Mouse (Mus musculus): Measurements from ENCODE around the gene Sez6. TPM values are rescaled to one million over a fixed set of nuclear protein-coding genes. Genes with fewer than 3 reads are reported as not detected.

Gene Sez6
- polyA plus RNA-seq, 1 experiment from 2014 or later: 2.3 TPM

- DNase-seq (ENCODE audit: low spot score): no peak
- Histone ChIP-seq H3K27ac (replicated peaks) (no peak overlapping the region), H3K9me3 (no peaks in the 10 kb centered on the region), H3K4me1 (peaks cover 38% of the 10 kb centered on the region), H3K27me3 (replicated peaks; ENCODE audit: low read depth, poor library complexity, severe bottlenecking) (peaks cover 99% of the 10 kb centered on the region), H3K4me3 (no peak overlapping the region), H3K36me3 (replicated peaks) (no peaks in the 10 kb centered on the region)
- WGBS: 2% methylated on average over 4 of the region's 4 CpGs
Measured at GRCm38 (mm10) chr11:77934111-77934521, 3.5 kb downstream of the Sez6 start.

GRCm38 (mm10) chr11:77934568-77935311 lies 4.1 kb downstream of the Sez6 start:
- DNase-seq (ENCODE audit: low spot score): no peak
- Histone ChIP-seq H3K4me1 (peaks cover 38% of the 10 kb centered on the region), H3K27me3 (replicated peaks; ENCODE audit: low read depth, poor library complexity, severe bottlenecking) (peaks cover 99% of the 10 kb centered on the region), H3K4me3 (no peak overlapping the region), H3K27ac (replicated peaks) (no peak overlapping the region), H3K9me3 (no peaks in the 10 kb centered on the region), H3K36me3 (replicated peaks) (no peaks in the 10 kb centered on the region)
- WGBS: 47% methylated on average over 5 of the region's 5 CpGs

GRCm38 (mm10) chr11:77936846-77937245 lies 6.2 kb downstream of the Sez6 start:
- 10% methylated on average over 8 of the region's 8 CpGs for WGBS
- DNase-seq (ENCODE audit: low spot score): no peak
- Histone ChIP-seq H3K4me1 (peaks cover 29% of the 10 kb centered on the region), H3K4me3 (no peak overlapping the region), H3K27ac (replicated peaks) (no peak overlapping the region), H3K36me3 (replicated peaks) (no peaks in the 10 kb centered on the region), H3K27me3 (replicated peaks; ENCODE audit: low read depth, poor library complexity, severe bottlenecking) (peaks cover 99% of the 10 kb centered on the region), H3K9me3 (no peaks in the 10 kb centered on the region)

GRCm38 (mm10) chr11:77937649-77938410 lies 7.2 kb downstream of the Sez6 start:
- Histone ChIP-seq H3K9me3 (no peaks in the 10 kb centered on the region), H3K4me1 (peaks cover 34% of the 10 kb centered on the region), H3K36me3 (replicated peaks) (no peaks in the 10 kb centered on the region), H3K27ac (replicated peaks) (no peak overlapping the region), H3K4me3 (no peak overlapping the region), H3K27me3 (replicated peaks; ENCODE audit: low read depth, poor library complexity, severe bottlenecking) (peaks cover 96% of the 10 kb centered on the region)
- WGBS: 16% methylated on average over 4 of the region's 4 CpGs
- no peak for DNase-seq (ENCODE audit: low spot score)

GRCm38 (mm10) chr11:77942230-77942629 lies 11.6 kb downstream of the Sez6 start:
- 15% methylated on average over 5 of the region's 5 CpGs for WGBS
- Histone ChIP-seq H3K27ac (replicated peaks) (0 out of 2 replicates have a peak overlapping the region, but pooled peaks have one; percentile 26), H3K9me3 (no peaks in the 10 kb centered on the region), H3K4me3 (no peak overlapping the region), H3K4me1 (peaks cover 24% of the 10 kb centered on the region), H3K27me3 (replicated peaks; ENCODE audit: low read depth, poor library complexity, severe bottlenecking) (peaks cover 83% of the 10 kb centered on the region), H3K36me3 (replicated peaks) (no peaks in the 10 kb centered on the region)
- no peak for DNase-seq (ENCODE audit: low spot score)

- 4% methylated on average over 9 of the region's 9 CpGs for WGBS
- peaks cover 19% of the 10 kb centered on the region for H3K4me1 ChIP-seq
- H3K36me3 ChIP-seq (replicated peaks): no peaks in the 10 kb centered on the region
- DNase-seq (ENCODE audit: low spot score): peak; percentile 25
- peaks cover 81% of the 10 kb centered on the region for H3K27me3 ChIP-seq (replicated peaks; ENCODE audit: low read depth, poor library complexity, severe bottlenecking)
- peak overlapping the region; percentile 21; the same call in 1 of the 2 replicates for H3K4me3 ChIP-seq
- 0 out of 2 replicates have a peak overlapping the region, but pooled peaks have one; percentile 22 for H3K27ac ChIP-seq (replicated peaks)
- no peaks in the 10 kb centered on the region for H3K9me3 ChIP-seq
Measured at GRCm38 (mm10) chr11:77947860-77948259, 17.3 kb downstream of the Sez6 start.

- no peak for DNase-seq (ENCODE audit: low spot score)
- no peak overlapping the region for H3K27ac ChIP-seq (replicated peaks)
- H3K4me3 ChIP-seq: no peak overlapping the region
- 36% methylated on average over 12 of the region's 12 CpGs for WGBS
- H3K27me3 ChIP-seq (replicated peaks; ENCODE audit: low read depth, poor library complexity, severe bottlenecking): peaks cover 89% of the 10 kb centered on the region
- peaks cover 17% of the 10 kb centered on the region for H3K4me1 ChIP-seq
- no peaks in the 10 kb centered on the region for H3K9me3 ChIP-seq
- no peaks in the 10 kb centered on the region for H3K36me3 ChIP-seq (replicated peaks)
Measured at GRCm38 (mm10) chr11:77950125-77950685, 19.6 kb downstream of the Sez6 start.

GRCm38 (mm10) chr11:77950797-77951228 lies 20.2 kb downstream of the Sez6 start:
- Histone ChIP-seq H3K9me3 (no peaks in the 10 kb centered on the region), H3K4me3 (no peak overlapping the region), H3K4me1 (peaks cover 17% of the 10 kb centered on the region), H3K27me3 (replicated peaks; ENCODE audit: low read depth, poor library complexity, severe bottlenecking) (peaks cover 89% of the 10 kb centered on the region), H3K27ac (replicated peaks) (no peak overlapping the region), H3K36me3 (replicated peaks) (no peaks in the 10 kb centered on the region)
- WGBS: 82% methylated on average over 5 of the region's 5 CpGs
- DNase-seq (ENCODE audit: low spot score): no peak

GRCm38 (mm10) chr11:77953671-77954070 lies 23.1 kb downstream of the Sez6 start:
- H3K27me3 ChIP-seq (replicated peaks; ENCODE audit: low read depth, poor library complexity, severe bottlenecking): peaks cover 89% of the 10 kb centered on the region
- peaks cover 5% of the 10 kb centered on the region; the same call in 1 of the 2 replicates for H3K4me1 ChIP-seq
- DNase-seq (ENCODE audit: low spot score): peak; percentile 52
- H3K9me3 ChIP-seq: no peaks in the 10 kb centered on the region
- 60% methylated on average over 9 of the region's 9 CpGs for WGBS
- no peak overlapping the region for H3K27ac ChIP-seq (replicated peaks)
- no peaks in the 10 kb centered on the region for H3K36me3 ChIP-seq (replicated peaks)
- no peak overlapping the region for H3K4me3 ChIP-seq

- Histone ChIP-seq H3K27ac (replicated peaks) (no peak overlapping the region), H3K9me3 (no peaks in the 10 kb centered on the region), H3K27me3 (replicated peaks; ENCODE audit: low read depth, poor library complexity, severe bottlenecking) (peaks cover 92% of the 10 kb centered on the region), H3K4me1 (peaks cover 21% of the 10 kb centered on the region), H3K36me3 (replicated peaks) (no peaks in the 10 kb centered on the region), H3K4me3 (no peak overlapping the region)
- WGBS: 69% methylated on average over 3 of the region's 3 CpGs
- DNase-seq (ENCODE audit: low spot score): no peak
Measured at GRCm38 (mm10) chr11:77956428-77956827, 25.8 kb downstream of the Sez6 start.

- 84% methylated on average over 2 of the region's 2 CpGs for WGBS
- H3K4me3 ChIP-seq: no peak overlapping the region
- no peak overlapping the region for H3K27ac ChIP-seq (replicated peaks)
- no peak for DNase-seq (ENCODE audit: low spot score)
- H3K9me3 ChIP-seq: no peaks in the 10 kb centered on the region
- H3K27me3 ChIP-seq (replicated peaks; ENCODE audit: low read depth, poor library complexity, severe bottlenecking): peaks cover 89% of the 10 kb centered on the region
- H3K36me3 ChIP-seq (replicated peaks): no peaks in the 10 kb centered on the region
- H3K4me1 ChIP-seq: peaks cover 24% of the 10 kb centered on the region
Measured at GRCm38 (mm10) chr11:77958268-77958667, 27.7 kb downstream of the Sez6 start.

- no peak for DNase-seq (ENCODE audit: low spot score)
- Histone ChIP-seq H3K4me3 (no peak overlapping the region), H3K27ac (replicated peaks) (no peak overlapping the region), H3K36me3 (replicated peaks) (no peaks in the 10 kb centered on the region), H3K9me3 (no peaks in the 10 kb centered on the region), H3K4me1 (peaks cover 24% of the 10 kb centered on the region), H3K27me3 (replicated peaks; ENCODE audit: low read depth, poor library complexity, severe bottlenecking) (peaks cover 86% of the 10 kb centered on the region)
- WGBS: 74% methylated on average over 9 of the region's 9 CpGs
Measured at GRCm38 (mm10) chr11:77958932-77959331, 28.3 kb downstream of the Sez6 start.
